Mouse (Mus musculus): ENCODE measurements around the gene Zic5. TPM values are rescaled to one million over a fixed set of nuclear protein-coding genes. Genes with fewer than 3 reads are reported as not detected.

The Zic5 gene
- 0.15 to 1.1 TPM (median 0.83 TPM) in 3 of 4 replicates, not detected in the other for total RNA-seq (2023; ENCODE audit: inconsistent age)

DNA sequence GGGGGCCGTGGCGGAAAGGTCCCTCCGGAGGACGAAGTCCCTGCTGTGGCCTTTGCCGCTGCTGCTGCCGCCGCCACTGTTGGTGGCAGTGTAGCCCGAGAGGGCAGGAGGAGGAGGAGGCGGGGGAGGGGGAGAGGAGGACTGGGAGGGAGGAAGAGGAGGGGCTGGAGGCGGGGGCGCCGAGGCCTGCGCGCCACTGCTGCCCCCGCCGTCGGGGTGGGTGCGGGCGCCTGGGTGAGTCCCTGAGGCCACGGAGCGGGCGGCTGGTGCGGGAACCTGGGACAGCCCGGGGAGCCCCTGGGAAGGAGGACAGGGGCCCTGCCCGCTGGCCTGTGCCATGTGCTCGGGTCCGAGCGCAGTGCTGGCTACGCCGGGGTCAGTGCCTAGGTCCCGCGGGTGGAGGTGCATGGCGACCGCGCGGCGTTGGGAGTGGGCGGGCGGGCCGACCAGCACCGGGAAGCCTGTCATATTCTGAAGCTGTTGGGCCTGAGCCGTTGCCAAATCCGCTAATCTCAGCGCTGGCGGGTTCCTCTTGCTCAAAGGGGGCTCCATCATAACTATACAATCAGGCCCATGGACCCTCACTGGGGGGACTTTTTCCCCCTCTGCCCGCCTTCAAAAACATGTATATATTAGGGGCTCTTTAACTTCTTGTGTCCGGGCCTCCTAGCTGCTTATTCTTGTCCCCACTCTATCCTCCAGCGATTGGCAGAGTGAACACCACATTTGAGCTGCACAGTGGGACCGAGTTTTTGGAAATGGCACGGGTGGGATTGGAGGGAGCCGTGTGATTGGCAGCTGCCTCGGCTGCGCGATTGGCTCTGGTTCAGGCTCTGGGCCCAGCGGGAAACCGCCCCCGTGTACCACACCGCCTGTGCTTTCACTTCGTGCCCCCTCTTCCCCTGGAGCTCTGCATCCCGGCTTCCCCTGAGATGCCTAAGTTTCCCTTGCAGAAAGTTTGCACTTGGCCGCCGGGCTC lies at the start of gene Zic5:
Zic5 (minus strand) TSS at position 915 of the 979 bp plus-strand sequence.

DNA sequence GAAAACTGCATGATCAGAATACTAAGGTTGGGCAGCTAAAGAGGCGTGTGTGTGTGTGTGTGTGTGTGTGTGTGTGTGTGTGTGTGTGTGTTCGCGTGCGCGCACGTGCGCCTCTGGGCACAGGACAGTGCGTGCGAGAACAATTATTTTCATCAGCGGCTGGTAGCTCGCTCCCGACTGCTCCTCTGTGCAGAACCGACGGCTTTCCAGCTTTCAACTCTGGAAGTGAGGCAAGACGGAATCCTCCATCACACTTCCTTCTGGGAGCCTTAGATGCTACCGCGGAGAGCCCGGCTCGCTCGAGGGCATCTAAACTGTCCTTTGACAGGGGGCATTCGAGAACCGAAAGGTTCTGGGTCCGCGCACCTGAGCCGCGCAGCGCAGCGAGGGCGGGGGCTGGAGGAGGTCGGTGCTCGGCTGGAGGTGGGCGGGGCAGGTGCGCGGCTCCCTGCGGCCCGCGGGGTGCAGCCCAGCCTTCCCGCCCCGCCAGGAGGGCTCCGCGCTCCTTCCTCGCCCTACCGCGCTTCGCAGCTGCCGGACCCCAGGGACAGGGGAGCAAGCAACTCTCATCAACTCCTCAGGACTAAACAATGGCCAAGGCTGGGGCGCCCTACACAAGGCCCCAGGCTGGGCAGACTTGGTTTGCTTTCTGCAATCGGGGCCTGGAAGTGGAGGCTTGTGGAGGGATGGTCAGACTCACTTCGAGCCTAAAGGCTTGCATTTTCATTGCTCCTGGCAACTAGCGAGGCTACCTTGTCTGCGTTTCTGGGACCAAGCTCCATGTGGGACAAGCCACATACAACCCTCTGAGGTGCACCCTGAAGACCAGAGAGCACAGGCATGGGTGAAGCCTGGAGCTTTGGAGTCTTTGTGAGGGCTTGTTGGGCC lies 25.2 kb upstream of the Zic5 start, which contains the start of gene Gm10837:
Gm10837 (plus strand) TSS at position 146 of the 888 bp plus-strand sequence.

DNA sequence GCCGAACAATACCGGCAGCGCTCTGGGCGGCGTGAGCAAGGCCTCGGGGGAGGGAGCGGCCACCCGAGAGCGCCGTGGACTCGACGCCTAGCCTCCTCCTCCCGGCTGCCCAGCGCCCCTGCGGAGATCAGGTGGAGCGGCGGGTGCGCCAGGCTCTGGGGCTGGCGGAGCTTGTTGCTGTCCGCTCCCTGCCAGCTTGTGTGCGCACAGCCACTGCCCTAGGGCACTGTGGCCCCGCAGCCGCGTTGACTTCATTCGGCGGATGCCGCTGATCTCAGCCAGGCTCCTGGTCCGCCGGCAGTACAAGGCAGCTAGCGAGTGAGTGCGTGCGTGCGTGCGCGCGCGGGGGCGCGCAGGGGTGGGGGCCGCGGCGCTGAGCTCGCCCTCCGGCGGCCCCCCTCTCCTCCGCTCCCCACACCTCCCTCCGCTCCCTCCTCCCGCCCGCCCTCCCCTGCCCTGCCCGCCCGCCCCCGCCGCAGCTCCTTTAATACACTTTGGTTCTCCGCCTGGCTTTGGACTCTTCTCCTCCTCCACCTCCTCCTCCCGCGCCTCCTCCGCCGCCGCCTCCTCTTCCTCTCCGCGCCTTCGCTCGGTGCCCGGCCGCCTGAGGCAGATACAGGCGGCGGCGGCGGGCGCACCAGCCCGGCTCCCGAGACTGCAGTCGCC lies 9.5 kb upstream of the Zic5 start, which contains the start of gene Zic2:
Zic2 (plus strand) TSS at position 545 of the 666 bp plus-strand sequence.

DNA sequence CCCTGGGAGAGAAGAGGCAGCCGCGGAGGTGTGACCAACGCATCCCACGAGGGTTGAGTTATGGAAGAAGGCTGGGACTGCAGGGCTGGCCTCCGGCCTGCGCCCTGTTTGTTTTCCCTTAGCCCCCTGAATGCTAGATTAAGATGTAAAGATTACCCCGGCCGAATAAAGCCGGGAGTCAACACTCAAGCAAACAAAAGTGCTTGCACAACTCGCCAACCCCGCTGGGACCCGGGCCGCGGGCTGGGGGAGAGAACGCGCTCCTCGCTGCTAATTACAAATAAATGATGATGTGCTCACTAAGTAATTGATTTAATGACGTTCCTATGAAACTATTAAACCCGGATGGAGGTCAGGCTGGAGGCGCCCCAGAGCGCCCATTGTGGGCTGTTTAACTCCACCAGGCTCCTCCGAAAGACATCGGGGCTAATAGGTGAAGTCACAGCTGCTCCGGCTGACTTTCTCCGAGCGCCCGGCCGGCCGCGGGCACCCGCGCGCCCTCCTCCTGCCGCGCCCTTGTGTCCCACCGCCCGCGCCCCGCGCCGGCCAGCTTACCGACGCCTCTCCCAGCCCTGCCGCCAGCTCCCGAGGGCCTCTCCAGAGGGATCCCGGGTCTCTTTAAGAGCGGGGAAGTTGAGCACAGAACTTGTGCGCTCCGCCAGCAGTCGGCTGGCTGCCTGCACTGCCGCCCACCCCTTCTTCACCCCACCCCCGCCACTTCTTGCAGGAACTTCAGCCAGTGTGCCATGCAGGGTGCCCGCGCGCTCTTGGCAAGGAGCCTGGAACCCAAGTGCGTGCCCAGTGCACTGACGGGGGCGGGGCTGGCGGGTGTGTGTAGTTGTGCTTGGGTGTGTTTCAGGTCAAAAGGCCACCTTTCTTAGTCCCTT lies 14.7 kb downstream of the Zic5 start, which contains the start of gene Gm5089:
Gm5089 (minus strand) TSS at position 620 of the 887 bp plus-strand sequence.

Other genes with a start within 250 kb of the Zic5 start
- not detected in 4 replicates for gene Gm5089, start 14.6 kb downstream of the Zic5 start, total RNA-seq (2023; ENCODE audit: inconsistent age)
- gene Zic2, start 9.8 kb upstream of the Zic5 start, total RNA-seq (2023; ENCODE audit: inconsistent age) = not detected in 4 replicates
- gene Gm10837, start 24.9 kb upstream of the Zic5 start, total RNA-seq (2023; ENCODE audit: inconsistent age) = not detected in 4 replicates
- gene Pcca, start 68.6 kb upstream of the Zic5 start, total RNA-seq (2023; ENCODE audit: inconsistent age) = 17.5 to 30.9 TPM (median 26.1 TPM) in 4 replicates

Measured in B cell, adult (primary cell).